Mouse (Mus musculus): ENCODE measurements at regions not wholly inside any gene's neighbourhood (a gene's known extent, or its start where the extent isn't known, plus 50 kb on each side); places are given as distances from the start of the nearest gene placed in this dataset.

- no peak for DNase-seq (ENCODE audit: low spot score)
Measured at GRCm38 (mm10) chr10:37603529-37603928, 464.8 kb upstream of the Marcks start.

GRCm38 (mm10) chr10:37602936-37603335 is 464.2 kb upstream of the Marcks start:
- DNase-seq (ENCODE audit: low spot score): no peak

GRCm38 (mm10) chr10:37589889-37590288 is 451.2 kb upstream of the Marcks start:
- no peak for DNase-seq (ENCODE audit: low spot score)

GRCm38 (mm10) chr10:37589009-37589408 is 450.3 kb upstream of the Marcks start:
- no peak for DNase-seq (ENCODE audit: low spot score)

- DNase-seq (ENCODE audit: low spot score): no peak
Measured at GRCm38 (mm10) chr10:37571171-37571570, 432.5 kb upstream of the Marcks start.

GRCm38 (mm10) chr10:37561705-37562104 is 423.0 kb upstream of the Marcks start:
- DNase-seq (ENCODE audit: low spot score): no peak

GRCm38 (mm10) chr10:37549446-37549845 is 410.7 kb upstream of the Marcks start:
- DNase-seq (ENCODE audit: low spot score): no peak

- DNase-seq (ENCODE audit: low spot score): no peak
Measured at GRCm38 (mm10) chr10:37540703-37541102, 402.0 kb upstream of the Marcks start.

- DNase-seq (ENCODE audit: low spot score): no peak
Measured at GRCm38 (mm10) chr10:37505966-37506615, 367.4 kb upstream of the Marcks start.

- DNase-seq (ENCODE audit: low spot score): no peak
Measured at GRCm38 (mm10) chr10:37504468-37504867, 365.7 kb upstream of the Marcks start.

- DNase-seq (ENCODE audit: low spot score): no peak
Measured at GRCm38 (mm10) chr10:37502505-37502904, 363.8 kb upstream of the Marcks start.

GRCm38 (mm10) chr10:37501043-37501442 is 362.3 kb upstream of the Marcks start:
- DNase-seq (ENCODE audit: low spot score): no peak

GRCm38 (mm10) chr10:37495467-37495866 is 356.7 kb upstream of the Marcks start:
- no peak for DNase-seq (ENCODE audit: low spot score)

GRCm38 (mm10) chr10:37494552-37495166 is 355.9 kb upstream of the Marcks start:
- DNase-seq (ENCODE audit: low spot score): no peak

GRCm38 (mm10) chr10:37494098-37494497 is 355.4 kb upstream of the Marcks start:
- no peak for DNase-seq (ENCODE audit: low spot score)

- no peak for DNase-seq (ENCODE audit: low spot score)
Measured at GRCm38 (mm10) chr10:37484311-37485023, 345.7 kb upstream of the Marcks start.

GRCm38 (mm10) chr10:37483521-37483920 is 344.8 kb upstream of the Marcks start:
- DNase-seq (ENCODE audit: low spot score): no peak

GRCm38 (mm10) chr10:37481879-37482278 is 343.2 kb upstream of the Marcks start:
- DNase-seq (ENCODE audit: low spot score): no peak

GRCm38 (mm10) chr10:37480331-37480730 is 341.6 kb upstream of the Marcks start:
- no peak for DNase-seq (ENCODE audit: low spot score)

GRCm38 (mm10) chr10:37478108-37478507 is 339.4 kb upstream of the Marcks start:
- DNase-seq (ENCODE audit: low spot score): no peak

- DNase-seq (ENCODE audit: low spot score): no peak
Measured at GRCm38 (mm10) chr10:37473086-37473485, 334.4 kb upstream of the Marcks start.

GRCm38 (mm10) chr10:37457384-37457783 is 318.7 kb upstream of the Marcks start:
- no peak for DNase-seq (ENCODE audit: low spot score)

GRCm38 (mm10) chr10:37449894-37450293 is 311.2 kb upstream of the Marcks start:
- DNase-seq (ENCODE audit: low spot score): no peak
